Mouse (Mus musculus): Measurements from ENCODE around the gene Cald1. TPM values are rescaled to one million over a fixed set of nuclear protein-coding genes. Genes with fewer than 3 reads are reported as not detected.

Cald1 gene
- total RNA-seq, 2 experiments from 2014 or later, result 31.5 to 43.3 TPM

GRCm38 (mm10) chr6:34749526-34749925, 151.2 kb downstream of the Cald1 start:
- DNase-seq (ENCODE audit: low spot score in 2 of 2), result no peak

- no peak for DNase-seq (ENCODE audit: low spot score in 2 of 2)
Measured at GRCm38 (mm10) chr6:34750487-34751120, 152.3 kb downstream of the Cald1 start.

- no peak for DNase-seq (ENCODE audit: low spot score in 2 of 2)
Measured at GRCm38 (mm10) chr6:34751625-34752024, 153.3 kb downstream of the Cald1 start.

DNA sequence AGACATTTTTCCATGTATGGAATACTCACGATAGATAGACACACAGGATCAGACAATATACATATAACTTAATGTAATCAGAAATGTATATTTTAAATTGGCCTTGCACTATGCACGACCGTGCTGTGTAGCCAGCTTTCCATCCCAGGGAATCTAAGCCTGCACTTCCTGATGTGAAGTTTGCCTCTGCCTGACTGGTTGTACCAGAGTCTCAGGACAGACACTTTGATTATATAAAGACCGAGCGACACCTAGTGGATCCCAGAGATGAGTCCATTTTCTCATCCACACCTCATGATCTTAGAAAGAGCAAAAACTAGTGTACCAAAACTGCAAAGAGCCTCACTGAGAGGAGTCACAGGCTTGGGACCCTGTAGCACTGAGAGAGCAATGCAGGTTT, 156.1 kb downstream of the Cald1 start:
- peak; percentile 43 to 72 for DNase-seq (ENCODE audit: low spot score in 2 of 2)

DNA sequence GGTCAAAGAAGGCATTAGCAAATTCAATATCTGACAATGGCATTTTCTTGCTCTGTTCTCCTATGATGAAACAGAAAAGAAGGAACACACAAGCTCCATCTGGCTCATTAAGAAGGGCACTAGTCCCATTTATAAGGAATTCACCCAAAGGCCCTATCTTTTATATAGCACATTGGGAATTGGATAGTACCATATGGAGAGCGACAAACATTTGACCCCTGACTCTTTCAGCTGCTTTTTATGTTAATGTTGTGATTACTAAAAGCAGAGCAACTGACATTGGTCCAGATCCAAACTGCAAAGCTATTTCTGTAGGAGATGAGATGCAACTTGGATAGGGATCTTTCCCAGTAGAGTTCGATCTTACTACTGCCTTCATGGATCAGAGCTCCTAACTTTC, 160.0 kb downstream of the Cald1 start:
- DNase-seq (ENCODE audit: low spot score in 2 of 2), result no peak

DNA sequence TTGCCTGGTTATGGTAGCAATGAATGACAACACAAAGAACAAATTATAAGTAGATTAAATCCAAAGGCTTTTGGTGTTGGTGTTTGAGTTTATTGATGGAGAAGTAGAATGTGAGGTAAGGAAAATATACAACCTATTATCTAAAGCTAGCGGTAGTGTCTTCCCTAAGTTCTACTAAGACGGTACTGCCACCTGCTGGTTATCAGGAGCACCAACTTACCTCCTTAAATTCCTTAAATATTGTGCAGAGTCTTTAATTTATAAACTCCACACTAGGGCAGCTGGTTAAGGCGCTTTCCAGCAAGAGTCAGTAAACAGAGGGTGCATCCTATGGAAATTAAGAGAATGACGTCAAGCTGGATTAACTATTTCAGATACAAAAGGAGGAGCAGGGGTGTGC, 161.7 kb downstream of the Cald1 start:
- DNase-seq (ENCODE audit: low spot score in 2 of 2), result peak in 1 of 2 experiments; percentile 47

GRCm38 (mm10) chr6:34765721-34766120, 167.4 kb downstream of the Cald1 start:
- no peak for DNase-seq (ENCODE audit: low spot score in 2 of 2)

- no peak for DNase-seq (ENCODE audit: low spot score in 2 of 2)
Measured at GRCm38 (mm10) chr6:34769984-34770383, 171.7 kb downstream of the Cald1 start.

GRCm38 (mm10) chr6:34770491-34770890, 172.2 kb downstream of the Cald1 start:
- no peak for DNase-seq (ENCODE audit: low spot score in 2 of 2)

DNA sequence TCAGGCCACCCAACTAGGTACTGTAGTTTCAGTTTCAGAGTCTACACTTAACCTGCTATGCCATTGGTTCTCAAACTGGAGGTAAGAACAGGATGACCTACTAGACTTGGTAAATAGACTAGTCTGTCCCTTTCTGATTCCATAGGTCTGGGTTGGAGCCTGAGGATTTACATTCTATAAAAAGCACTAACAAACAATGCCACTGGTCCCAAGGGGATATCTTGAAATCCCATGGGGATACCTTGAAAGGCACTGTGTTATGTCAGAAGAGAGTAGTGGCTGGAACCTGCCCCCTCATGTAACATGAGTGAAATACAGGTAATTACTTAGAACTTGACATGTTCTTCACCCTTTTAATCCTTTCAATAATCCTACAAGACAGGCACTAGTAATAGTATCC, 178.1 kb downstream of the Cald1 start:
- no peak for DNase-seq (ENCODE audit: low spot score in 2 of 2)

DNA sequence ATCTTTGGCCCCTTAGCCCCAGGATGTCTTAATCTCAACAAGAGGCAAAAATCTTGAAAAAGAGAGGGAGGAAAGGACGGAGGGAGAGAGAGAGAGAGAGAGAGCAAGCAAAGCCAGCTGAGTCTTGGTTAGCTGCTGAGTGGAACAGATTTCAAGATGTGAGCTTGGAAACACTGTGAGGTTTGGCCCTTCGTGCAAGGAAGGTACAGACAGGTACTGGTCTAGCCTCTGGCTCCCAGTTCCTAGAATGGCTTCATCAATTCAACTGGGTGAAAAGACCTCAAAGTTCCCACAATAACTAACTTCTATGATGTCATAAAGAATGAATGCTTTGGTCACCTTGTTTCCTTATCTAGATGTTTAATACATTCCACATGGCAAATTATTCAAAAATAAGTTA, 178.8 kb downstream of the Cald1 start:
- no peak for DNase-seq (ENCODE audit: low spot score in 2 of 2)

GRCm38 (mm10) chr6:34777981-34778668, 179.8 kb downstream of the Cald1 start:
- DNase-seq (ENCODE audit: low spot score in 2 of 2), result no peak

DNA sequence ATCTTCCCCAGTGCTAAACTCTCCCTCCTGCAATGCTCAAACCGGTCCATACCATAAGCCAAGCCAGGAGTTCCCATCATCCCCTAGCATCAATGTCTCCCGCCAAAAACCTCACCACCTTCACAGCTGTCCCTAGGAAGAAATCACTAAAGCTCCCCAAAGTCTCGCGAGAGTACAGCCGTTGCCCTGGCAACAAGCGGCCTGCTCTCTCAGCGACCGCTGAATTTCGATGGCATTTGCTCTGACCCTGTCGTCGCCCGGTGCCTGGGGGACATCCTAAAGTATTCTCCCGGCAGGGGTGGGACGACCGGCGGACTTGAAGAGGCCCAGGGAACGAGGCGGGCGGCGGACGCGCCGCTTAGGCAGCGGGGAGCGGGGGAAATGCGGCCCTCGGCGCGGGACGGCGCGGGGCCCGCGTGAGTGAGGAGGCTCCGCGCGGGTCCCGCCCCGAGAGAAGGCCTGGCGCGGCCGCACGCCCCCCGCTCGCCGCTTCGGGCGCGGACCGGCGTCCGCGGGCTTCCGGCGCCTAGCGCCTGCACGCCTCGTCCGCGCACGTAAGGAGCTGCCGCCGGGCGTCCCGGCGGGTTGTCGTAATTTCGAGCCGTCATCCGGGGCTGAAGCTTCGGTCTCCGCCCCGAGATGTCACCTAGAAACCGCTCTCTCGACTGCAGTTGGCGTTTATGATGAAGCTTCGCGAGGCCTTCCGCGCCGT, 182.1 kb downstream of the Cald1 start, which contains the start of gene Agbl3:
Agbl3 (plus strand) TSS at position 202 of the 712 bp plus-strand sequence.
- peak; percentile 92 to 95 for DNase-seq (ENCODE audit: low spot score in 2 of 2)

GRCm38 (mm10) chr6:34780943-34781289, 182.6 kb downstream of the Cald1 start:
- DNase-seq (ENCODE audit: low spot score in 2 of 2), result no peak

- DNase-seq (ENCODE audit: low spot score in 2 of 2), result no peak
Measured at GRCm38 (mm10) chr6:34782493-34782892, 184.2 kb downstream of the Cald1 start.

DNA sequence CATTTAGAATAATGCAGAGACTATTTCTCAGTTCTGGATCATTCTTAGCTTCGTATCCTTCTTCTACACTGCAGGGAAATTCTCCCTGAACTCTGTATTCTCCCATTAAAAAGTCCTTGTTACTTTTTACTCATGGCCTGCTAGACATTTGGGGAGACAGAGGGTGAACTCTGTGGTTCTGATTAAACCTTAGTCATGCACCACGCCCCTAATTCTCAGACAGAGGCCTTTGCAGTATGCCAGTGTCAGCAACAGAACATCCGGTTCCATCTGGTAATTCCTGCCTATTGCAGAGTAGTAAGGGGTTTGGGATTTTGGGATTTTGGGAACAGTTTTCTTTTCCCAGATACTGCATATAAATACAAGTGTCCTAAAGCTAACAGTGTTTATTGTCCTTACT, 198.6 kb downstream of the Cald1 start:
- DNase-seq (ENCODE audit: low spot score in 2 of 2), result no peak

DNA sequence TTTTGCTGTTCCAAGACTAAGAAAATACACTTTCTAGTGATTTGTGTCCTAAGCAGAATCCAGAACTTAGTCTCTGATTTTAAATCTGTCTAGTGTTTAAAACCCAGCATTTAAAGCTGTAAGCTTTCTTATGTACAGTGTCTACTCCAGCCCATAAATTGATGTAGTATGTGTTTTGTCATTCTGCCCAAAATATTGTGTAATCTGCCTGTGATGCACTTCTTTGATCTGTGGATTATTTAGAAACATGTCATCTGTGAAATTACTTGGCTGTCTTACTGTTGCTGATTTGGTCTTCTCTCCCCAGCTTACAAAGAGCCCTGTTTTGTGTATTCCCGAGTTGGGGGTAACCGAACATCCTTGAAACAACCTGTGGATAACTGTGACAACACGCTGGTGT, 199.6 kb downstream of the Cald1 start:
- DNase-seq (ENCODE audit: low spot score in 2 of 2), result no peak

DNA sequence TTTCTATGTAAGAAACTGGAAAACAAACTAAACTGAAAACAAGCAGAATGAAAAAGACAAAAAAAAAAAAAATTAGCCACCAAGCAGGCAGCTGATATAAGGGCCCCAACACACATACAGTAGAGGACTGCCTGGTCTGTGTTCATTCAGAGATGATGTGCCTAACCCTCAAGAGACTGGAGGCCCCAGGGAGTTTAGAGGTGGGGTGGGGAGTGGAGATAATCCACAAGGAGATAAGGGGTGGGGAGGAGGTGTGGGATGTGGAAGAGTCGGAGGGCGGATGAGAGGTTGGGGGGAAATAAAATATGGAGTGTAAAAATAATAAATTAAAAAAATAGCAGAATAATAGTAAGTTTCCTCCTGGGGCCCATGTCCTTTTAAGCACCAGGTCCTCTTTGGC, 207.3 kb downstream of the Cald1 start:
- no peak for DNase-seq (ENCODE audit: low spot score in 2 of 2)

DNA sequence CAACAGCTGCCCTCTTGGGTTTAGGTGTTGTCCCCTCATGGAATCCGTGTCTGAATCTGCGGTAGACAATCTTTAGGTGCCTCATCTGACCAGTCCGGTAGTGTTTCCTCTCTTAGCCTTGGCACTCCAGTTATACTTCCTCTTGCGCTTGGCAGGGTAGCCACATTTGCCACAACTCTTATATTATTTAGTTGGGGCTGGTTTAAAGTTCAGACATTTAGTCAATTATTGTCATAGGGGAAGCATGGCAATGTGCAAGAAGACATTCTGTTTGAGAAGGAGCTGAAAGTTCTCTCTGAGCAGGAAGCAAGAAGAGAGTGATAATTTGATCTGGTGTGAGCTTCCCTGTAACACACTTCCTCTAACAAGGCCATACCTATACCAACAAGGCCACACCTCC, 212.4 kb downstream of the Cald1 start:
- DNase-seq (ENCODE audit: low spot score in 2 of 2), result no peak

GRCm38 (mm10) chr6:34824406-34824805, 226.1 kb downstream of the Cald1 start:
- peak in 1 of 2 experiments; percentile 1 for DNase-seq (ENCODE audit: low spot score in 2 of 2)

All from layer of hippocampus, postnatal 14 days (tissue).